Mouse (Mus musculus): Measurements from ENCODE around the gene Lin7c.

DNA sequence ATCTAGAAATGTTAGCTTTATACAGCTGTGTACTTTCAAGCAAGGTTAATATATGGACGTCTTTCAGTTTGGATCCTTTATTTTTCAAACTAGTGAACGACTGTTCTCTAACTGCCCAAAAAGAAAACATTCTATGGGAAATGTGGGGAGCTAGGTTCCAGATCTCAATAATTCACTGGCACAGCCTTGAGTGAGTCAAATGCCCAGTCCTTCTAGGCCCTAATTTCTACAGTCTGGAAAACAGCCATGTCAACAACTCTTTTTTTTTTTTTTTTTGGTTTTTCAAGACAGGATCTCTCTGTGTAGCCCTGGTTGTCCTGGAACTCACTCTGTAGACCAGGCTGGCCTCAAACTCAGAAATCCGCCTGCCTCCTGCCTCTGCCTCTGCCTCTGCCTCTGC, 31.7 kb downstream of the Lin7c start:
- no peak for TF ChIP-seq CTCF (IDR thresholded peaks at IDR 0.05)
- no peak for TF ChIP-seq POLR2A (IDR thresholded peaks at IDR 0.05; ENCODE audit: insufficient read depth, low read depth, low read length)

Measured in heart, adult 2 months (tissue).